Mouse (Mus musculus): Measurements from ENCODE around the gene Taf6l.

The Taf6l gene

DNA sequence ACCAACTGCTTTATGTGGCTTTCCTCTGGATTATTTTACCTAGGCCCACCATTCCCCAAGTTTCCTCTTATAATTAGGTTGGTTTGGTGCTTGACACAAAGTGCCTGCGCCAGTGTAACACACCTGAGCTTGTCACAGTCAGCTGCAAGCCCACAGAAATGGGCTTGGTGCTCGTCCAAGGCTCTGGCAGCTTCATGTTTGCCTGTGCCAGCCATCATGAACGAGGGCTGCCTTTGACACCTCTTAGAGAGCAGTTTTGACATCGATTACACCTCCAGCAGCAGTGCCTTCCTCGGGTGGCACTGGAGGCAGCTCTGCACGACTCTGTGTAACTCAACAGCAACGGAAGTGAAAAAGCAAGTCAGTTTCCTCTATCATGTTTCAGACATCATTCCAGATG lies 4.0 kb upstream of the Taf6l start:
- no peak for DNase-seq (ENCODE audit: low spot score)

DNA sequence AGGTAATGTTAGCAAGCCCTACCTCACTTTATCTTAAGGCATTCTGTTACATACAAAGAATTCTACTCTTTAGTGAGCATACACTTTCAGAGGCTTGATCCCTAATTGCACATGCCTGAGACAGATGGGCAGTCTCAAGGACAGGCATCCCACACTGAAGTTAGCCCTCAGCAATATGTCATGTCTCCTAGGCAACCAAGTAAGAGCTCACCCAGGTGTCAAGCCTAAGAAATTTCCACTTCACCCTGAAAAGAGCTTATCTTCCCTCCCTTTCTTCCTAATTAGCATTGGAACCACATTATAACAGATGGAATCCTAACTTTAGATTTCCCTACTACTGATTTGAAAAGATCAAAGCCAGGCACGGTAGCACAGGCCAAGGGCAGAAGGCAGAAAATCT lies 3.0 kb upstream of the Taf6l start:
- DNase-seq (ENCODE audit: low spot score) = no peak

DNA sequence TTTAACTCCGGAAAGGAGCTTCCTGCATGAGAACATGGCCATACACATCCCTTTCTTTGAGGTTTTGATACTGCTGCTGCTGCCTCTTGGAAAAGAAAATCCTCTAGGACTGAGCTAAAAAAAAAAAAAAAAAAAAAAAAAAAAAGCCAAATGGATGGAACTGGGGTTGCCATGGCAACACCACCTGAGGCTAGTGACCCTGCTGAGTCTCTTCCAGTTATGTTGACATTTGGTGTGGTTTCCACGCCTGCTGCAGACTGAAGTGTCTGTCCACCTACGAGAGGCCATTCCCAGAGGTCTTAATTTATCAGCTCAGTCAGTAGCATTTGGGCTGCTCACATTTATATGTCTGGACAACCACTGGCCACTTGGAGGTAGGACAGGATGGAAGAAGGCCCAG lies 2.3 kb upstream of the Taf6l start:
- no peak for DNase-seq (ENCODE audit: low spot score)

DNA sequence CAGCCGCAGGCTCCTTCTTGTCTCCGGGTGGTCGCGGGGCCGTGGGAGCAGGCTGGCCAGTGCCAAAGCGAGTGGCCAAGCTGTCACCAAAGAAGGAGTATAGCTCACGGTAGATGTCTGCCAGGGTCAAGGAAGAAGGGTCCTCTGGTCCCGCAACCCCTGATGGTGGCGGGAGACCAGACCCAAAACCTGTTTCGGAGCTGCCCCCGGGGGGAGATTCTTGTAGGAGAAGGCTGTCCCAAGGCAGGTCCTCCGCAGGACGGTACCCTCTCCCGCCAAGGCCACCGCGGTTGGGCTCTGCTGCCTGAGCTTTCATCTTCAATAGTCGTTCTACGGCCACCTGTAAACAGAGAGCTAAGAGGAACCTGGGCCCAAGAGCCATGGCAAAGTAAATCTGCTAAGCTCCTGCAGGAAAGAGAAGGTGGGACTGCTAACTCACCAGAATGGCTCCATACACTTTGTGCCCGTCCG lies 11.2 kb downstream of the Taf6l start:
- no peak for DNase-seq (ENCODE audit: low spot score)

DNA sequence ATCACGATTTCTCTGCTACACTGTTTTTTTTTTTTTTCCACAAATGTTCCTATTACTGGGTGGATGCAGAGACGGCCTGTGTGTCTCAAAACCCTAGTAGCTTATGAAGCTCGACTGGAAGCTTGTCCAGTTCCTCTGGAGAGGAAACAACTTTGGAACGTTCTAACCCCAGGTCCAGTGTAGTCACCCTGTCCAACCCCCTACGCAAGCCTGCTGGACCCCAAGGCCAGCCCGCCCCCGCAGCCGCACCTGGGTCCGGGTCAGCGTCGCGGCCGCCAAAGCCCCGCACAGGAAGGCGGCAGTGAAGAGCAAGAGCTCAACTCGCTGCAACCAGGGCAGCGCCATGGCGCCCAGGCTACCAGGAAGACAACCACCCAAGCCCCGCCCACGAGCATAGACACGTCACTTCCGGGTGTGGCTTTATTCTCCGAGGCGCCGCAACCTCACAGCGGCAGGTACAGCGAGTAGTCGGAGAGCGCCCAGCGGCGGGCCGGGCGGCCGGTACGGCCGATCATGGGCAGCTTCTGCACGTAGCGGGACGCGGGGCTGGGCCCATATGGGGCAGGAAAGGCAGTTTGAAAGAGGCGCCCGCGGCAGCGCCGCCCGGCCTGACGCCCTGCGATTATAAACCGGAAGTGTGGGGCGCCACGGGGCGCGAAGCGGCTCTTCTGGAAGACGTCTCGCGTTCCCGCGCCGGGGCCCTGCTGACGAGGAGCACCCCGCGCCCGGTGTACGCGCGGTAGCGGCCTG lies 12.0 kb downstream of the Taf6l start, which contains the start of gene Tmem179b:
Tmem179b (minus strand) TSS at position 382 of the 750 bp plus-strand sequence.
- peak; percentile 97 for DNase-seq (ENCODE audit: low spot score)

DNA sequence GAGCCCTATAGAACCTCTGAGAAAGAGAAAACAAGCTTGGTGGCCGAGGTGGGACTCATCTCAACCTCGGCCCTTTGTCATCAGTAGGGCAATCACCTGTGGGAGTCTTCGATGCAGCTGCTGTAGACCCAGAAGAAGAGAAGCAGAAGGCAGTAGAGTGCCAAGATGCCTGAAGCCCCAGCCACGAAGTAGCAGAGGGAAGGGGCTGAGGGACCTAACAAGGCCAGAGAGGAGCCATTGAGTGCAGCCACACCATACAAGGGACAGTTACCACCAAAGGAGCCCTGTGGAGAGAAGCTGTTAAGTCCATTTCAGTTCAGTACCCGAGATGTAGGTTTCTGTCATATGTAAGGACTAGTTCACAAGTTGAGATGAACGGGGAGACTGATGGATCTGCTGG lies 12.8 kb downstream of the Taf6l start:
- DNase-seq (ENCODE audit: low spot score) = no peak

DNA sequence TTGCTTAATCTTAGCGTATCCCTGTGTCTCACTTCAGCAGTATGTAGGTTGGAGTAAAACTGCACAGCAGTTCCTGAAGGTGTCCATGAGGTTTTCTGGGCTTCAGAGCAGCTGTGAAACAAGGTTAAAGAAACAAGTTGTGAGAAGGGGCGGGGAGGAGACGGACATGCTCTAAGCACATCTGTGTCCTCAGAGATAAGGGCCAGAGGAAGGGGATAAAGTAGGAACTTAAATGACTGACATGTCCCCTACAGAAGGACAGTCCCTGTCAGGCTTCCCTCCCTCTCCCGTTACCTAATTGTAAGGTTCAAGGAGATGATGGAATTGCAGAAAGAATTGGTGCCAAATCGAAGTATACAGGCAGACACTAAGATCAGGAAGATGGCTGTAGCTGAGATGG lies 13.2 kb downstream of the Taf6l start:
- DNase-seq (ENCODE audit: low spot score) = no peak

DNA sequence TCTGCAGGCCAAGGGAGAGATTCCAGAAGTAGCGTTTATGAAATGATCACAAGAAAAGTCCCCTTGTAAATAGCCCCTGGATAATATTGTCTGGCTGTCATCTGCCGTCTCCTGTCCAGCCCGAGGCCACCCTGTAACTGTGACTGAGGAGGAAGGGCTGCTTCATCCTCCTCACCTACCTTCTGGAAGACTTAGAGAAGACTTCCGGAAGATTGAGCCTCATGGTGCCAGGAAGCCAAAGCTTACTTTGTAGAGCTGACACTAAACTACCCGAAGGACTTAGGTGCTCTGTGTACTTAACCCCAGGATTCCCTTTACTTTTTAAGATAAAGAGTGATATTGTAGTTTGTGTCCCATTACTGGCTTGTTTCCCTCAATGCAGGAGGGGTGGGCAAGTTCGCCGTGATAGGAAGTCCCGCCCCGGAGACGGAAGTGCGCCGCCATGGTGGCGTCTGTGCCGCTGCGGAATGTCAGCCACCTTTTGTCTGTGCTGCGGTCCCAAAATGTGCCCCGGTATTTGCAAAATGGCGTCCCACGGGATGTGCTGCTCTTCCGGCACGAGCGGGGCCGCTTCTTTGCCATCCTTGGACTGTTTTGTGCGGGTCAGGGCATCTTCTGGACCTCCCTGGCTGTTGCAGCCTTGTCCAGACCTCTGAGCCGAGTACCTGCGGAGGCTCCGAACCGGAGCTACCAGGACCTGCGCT lies 15.5 kb downstream of the Taf6l start, which contains the start of gene Tmem223:
Tmem223 (plus strand) TSS at position 430 of the 704 bp plus-strand sequence.
- peak; percentile 82 for DNase-seq (ENCODE audit: low spot score)

DNA sequence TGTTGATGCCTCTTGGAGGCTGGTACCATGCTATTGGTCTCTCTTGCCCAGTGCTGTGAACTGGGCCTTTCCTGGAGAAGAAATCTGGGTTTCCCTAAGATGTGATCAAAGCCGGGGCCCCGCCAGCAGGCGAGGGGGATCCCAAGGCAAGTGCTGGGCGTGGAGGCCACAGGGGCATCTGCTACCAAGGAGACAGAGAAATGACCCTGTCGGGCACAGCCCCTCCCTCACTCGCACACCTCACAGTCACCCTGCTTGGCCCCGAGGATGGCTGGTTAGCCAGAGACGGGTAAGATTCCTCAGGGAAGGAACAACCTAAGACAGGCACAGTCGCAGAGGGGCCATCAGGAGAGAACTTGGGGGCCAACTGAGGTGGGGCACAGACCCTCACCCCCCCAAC lies 20.7 kb downstream of the Taf6l start:
- DNase-seq (ENCODE audit: low spot score) = no peak

DNA sequence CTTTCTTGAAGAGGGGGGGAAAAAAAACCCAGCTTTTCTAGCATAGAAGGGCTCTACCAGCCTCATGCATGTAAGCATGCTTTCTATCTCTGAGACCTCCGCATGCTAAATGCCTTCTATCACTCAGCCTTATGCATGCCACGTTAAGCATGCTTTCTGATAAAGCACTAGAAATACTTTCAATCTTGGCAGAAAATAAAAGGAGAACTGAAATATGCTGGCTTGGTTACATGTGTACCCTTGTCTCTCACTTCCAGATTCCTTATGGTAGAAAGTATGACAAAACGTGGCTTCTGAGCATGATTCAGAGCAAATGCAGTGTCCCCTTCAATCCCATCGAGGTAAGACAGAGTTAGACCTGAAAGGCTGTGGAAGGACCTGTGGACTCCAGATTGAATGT lies 22.9 kb downstream of the Taf6l start:
- no peak for DNase-seq (ENCODE audit: low spot score)

DNA sequence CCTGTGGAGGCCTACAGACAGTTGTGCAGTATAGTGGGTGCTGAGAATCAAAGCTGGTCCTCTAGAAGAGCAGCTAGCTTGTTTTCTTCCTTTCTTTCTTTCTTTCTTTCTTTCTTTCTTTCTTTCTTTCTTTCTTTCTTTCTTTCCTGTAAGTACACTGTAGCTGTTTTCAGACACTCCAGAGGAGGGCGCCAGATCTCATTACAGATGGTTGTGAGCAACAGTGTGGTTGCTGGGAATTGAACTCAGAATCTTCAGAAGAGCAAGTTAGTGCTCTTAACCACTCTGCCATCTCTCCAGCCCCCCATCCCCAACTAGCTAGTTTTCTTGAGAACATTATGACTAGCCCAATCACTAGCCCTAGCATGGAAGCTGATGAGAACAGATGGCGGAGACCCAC lies 25.5 kb downstream of the Taf6l start:
- DNase-seq (ENCODE audit: low spot score) = no peak

DNA sequence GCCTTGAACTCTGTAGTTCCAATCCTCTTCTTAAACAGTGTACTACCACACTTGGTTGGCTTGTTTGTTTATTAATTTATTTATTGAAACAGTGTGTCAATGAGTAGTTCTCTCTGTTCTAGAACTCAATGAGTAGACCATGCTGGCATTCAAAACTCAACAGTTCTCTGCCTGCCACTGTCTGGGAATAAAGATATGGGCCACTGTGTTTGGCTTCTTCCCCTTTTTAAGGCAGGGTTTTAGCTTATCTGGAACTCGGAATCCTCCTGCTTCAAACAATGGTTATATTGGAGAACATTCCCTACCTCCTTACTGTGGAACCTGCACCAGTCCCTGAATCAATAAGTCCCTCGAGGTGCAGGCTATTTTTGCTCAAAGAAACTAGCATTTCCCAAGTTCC lies 27.3 kb downstream of the Taf6l start:
- no peak for DNase-seq (ENCODE audit: low spot score)

DNA sequence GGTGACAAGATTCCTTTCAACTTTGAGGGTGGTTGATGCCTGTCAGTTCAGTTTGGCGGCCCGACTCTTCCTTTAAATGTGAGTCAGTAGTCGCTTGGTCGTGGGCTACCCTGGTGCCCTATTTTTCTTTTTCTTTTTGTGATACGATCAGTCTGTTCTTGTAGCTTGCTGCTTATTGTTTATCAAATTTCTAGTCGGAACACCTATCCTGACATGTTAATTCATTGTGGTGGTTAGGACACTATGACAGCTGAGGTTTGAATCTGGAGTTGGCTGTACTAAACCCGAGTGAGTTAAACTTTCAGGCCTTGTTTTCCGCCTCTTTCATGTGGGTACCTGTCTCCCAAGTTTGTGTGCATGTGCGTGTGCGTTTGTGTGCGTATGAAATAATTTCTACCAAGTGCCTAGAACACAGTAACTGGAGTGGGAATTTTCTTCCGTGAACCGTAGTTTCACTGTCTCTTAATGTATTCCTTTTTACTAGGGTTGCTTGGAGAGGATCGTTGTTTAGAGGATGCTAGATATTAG lies 28.7 kb downstream of the Taf6l start:
- no peak for DNase-seq (ENCODE audit: low spot score)

DNA sequence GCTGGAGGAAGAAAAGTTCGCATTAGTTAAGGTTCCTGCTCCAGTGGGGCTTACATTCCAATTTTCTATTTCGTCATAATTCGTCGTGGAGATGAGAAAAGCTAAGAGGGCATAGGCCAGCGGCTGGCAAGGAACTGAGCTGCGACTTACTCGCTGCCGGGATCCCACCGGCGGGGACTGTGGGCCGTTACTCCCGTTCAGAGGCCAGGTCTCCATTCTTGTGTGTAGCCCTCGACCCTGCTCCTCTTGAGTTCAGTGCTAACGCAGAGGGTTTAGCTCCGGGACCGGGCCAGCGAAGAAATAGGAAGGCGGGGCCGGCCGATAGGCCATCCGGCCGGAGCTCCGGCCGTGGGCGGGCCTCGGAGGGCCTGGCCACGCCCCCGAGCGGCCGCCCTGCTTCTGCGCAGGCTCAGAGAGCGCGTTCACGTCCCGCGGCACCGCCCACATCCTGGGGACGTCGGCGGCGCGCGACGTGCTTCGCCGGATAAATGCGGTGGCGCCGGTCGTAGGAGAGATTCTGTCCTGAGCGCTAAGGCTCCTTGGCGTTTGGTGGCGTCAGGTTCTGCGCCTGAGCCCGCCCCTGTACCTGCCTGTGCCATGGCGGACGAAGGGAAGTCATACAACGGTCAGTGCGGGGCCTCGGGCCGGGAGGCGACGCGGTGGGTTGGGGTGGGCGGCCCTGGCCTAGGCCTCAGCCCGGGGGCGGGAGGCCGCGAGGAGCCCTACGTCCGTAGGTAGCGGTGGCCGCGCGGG lies 29.4 kb downstream of the Taf6l start, which contains the start of gene Nxf1:
Nxf1 (plus strand) TSS at position 439 of the 753 bp plus-strand sequence.
- DNase-seq (ENCODE audit: low spot score) = peak; percentile 91

DNA sequence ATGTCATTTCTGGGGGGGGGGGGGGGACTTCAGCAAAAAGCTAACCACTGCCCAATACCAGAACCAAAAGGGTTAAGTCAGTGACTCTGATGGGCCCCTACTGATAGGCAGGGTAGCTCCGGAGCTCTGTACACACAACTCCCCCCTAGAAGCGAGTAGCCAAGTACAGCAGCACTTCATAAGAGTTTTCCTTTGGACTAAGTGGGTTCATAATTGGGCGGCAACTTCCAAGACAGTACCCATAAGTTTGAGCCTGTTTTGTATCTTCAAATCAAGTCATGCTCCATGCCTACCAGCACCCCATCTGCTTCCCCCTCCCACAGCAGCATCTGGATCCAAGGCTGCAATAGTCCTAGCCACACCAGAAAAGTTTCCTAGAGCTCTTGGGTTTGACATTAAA lies 30.6 kb downstream of the Taf6l start:
- DNase-seq (ENCODE audit: low spot score) = no peak

DNA sequence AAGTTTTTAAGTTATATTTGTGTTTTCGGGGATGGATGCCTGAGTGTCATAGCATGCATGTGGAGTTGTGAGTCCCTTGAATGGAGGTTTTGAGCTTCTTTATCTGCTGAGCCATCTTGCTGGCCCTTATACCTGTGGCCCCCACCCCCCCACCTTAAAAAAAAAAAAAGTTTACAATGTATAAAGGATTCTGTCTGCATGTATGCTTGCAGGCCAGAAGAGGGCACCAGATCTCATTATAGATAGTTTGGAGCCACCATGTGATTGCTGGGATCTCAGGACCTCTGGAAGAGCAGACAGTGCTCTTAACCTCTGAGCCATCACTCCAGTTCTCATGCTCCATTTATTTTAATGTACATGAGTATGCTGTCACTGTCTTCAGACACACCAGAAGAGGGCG lies 38.8 kb downstream of the Taf6l start:
- DNase-seq (ENCODE audit: low spot score) = no peak

DNA sequence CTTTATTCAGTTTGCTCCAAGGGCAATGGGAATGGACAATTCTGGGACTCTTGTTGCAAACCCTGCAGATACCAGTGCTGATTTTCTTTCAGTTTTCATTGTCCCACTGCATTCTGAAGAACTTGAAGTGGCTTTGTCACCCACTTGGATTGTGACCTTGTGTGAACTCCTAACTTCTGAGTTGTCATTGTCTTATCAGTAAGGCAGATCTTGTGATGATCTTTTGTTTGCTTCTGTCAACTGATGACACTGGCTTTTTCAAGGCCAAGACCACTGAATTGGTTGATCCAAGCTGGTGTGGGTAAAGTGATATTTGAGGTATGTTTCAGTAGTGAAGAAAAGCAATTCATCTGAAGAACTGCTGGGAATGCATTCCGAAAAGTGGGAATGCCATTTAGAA lies 40.8 kb downstream of the Taf6l start:
- DNase-seq (ENCODE audit: low spot score) = no peak

DNA sequence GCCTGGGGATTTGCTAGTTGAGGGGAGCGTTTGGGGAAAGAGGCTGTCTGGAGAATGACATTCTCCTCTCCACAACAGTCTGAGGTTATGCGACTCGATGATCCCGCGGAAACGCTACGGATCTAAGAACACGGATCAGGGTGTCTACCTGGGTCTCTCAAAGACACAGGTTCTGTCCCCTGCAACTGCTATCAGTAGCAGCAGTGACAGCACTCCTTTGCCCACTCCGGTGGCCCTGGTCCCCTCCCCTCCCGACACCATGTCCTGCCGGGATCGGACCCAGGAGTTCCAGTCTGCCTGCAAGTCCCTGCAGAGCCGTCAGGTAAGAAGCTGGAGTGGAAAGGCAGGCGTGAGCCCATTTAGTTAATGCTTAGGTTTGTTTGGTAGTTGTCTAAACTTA lies 44.0 kb downstream of the Taf6l start:
- no peak for DNase-seq (ENCODE audit: low spot score)

DNA sequence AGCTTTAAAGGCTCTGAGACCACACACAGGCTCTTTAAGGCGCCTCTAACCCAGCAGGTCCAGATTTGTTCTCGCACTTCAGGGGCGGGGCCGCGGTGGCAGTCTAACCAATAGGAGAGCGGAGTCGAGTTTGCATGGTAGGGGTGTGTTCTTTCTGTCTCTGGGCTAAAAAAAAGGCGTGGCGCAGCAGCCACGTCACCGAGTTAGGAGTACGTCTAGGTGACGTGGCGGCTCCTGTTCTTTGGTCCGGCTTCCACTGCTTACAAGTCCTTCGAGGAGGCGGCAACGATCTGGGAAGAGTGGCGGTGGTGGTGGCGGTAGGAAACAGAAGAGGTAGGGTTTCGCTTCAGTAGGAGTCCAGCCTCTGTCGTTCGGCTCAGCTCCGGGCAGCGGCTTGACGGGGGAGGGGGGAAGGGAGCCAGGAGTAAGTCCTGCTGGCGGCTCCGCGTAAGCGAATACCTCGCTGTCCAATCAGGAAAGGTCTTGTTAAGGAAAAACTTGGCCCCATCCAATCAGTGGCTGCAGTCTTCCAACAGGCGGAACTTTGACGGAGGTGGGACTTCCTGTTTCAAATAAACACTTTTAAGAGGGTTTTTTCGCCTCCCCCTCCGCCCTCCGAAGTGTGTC lies 44.9 kb downstream of the Taf6l start, which contains the start of gene Stx5a:
Stx5a (plus strand) TSS at position 171 of the 627 bp plus-strand sequence.
- peak; percentile 96 for DNase-seq (ENCODE audit: low spot score)

DNA sequence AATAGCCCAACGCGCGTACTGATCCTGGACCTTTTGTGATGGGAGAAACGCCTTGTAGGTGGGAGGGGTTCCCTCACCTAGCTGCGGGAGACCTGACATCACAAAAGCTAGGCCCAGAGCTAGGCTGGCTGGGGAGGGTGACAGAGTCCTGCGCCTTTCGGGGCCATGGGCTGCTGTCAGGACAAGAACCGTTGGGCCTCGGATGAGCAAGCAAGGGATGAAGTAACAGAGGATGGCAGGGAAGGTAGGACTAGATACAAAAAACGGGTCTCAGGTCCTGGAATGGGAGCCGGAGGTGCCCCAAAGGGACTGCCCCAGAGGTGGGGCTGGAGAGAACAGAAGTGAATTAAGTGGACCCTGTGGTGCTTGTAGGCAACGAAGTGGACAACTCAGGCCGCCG lies 45.6 kb downstream of the Taf6l start, which contains the start of gene 1700092M07Rik:
1700092M07Rik (plus strand) TSS at position 116 of the 400 bp plus-strand sequence.
- no peak for DNase-seq (ENCODE audit: low spot score)

DNA sequence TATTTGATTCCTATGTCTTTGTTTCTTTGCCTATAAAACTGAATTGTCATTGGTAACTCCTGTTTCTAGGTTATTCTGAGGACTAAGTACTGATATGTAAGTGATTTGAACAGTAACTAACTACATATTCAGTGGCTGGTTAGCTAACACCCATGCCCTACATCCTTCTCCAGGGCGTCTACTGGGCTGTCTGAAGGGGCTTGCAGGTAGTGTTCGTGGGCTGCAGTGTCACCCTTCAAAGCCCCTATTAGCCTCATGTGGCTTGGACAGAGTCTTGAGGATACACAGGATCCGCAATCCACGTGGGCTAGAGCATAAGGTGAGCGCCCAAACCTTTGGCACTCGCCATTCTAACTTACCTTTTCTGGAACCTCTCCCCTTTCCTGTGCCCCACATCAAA lies 46.6 kb downstream of the Taf6l start:
- DNase-seq (ENCODE audit: low spot score) = no peak

DNA sequence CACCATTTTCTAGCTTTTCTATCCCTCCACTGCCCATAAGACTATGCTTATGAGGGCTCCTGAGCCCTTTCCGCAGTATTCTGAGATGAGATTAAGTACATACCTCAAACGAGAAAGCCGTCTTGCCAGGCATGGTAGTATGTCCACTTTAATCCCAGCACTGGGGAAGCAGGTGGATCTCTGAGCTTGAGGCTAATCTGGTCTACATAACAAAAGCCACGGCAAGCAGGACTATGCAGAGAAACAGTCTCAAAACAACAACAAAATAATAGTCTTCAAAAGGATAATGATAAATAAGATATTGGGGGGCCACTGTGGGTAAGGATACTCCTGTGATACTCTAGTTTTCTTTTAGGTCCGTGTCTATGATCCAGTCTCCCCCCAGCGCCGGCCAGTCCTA lies 47.3 kb downstream of the Taf6l start:
- DNase-seq (ENCODE audit: low spot score) = no peak
